Mouse (Mus musculus): ENCODE measurements around the gene Rbm6. TPM values are rescaled to one million over a fixed set of nuclear protein-coding genes. Genes with fewer than 3 reads are reported as not detected.
A peak's percentile ranks its signal among the peaks of the same experiment; 100 is the strongest.

Gene Rbm6
- polyA plus RNA-seq, 1 experiment from 2014 or later, result 112 TPM

- DNase-seq (ENCODE audit: extremely low spot score, low spot score), result no peak
- no peak overlapping the region for H3K4me3 ChIP-seq
- no peaks in the 10 kb centered on the region for H3K4me1 ChIP-seq
- 97% methylated on average over 7 of the region's 7 CpGs for WGBS
- H3K27me3 ChIP-seq (ENCODE audit: poor library complexity, severe bottlenecking), result no peaks in the 10 kb centered on the region
- H3K9me3 ChIP-seq, result no peaks in the 10 kb centered on the region
- H3K36me3 ChIP-seq (replicated peaks), result peaks cover 96% of the 10 kb centered on the region
- H3K27ac ChIP-seq, result no peak overlapping the region
These were observed 24.1 kb downstream of the Rbm6 start for GRCm38 (mm10) chr9:107848922-107849321.

GRCm38 (mm10) chr9:107842709-107843108 is 30.3 kb downstream of the Rbm6 start:
- no peak for DNase-seq (ENCODE audit: extremely low spot score, low spot score)
- Histone ChIP-seq H3K36me3 (replicated peaks) (peaks cover 85% of the 10 kb centered on the region), H3K4me3 (no peak overlapping the region), H3K4me1 (no peaks in the 10 kb centered on the region), H3K27me3 (ENCODE audit: poor library complexity, severe bottlenecking) (no peaks in the 10 kb centered on the region), H3K9me3 (no peaks in the 10 kb centered on the region), H3K27ac (no peak overlapping the region)
- WGBS, result 94% methylated on average over 2 of the region's 2 CpGs

- DNase-seq (ENCODE audit: extremely low spot score, low spot score), result no peak
- H3K27ac ChIP-seq, result no peak overlapping the region
- 100% methylated on average over 1 of the region's 1 CpGs for WGBS
- no peaks in the 10 kb centered on the region for H3K9me3 ChIP-seq
- no peaks in the 10 kb centered on the region for H3K27me3 ChIP-seq (ENCODE audit: poor library complexity, severe bottlenecking)
- no peak overlapping the region for H3K4me3 ChIP-seq
- H3K36me3 ChIP-seq (replicated peaks), result peaks cover 65% of the 10 kb centered on the region
- H3K4me1 ChIP-seq, result no peaks in the 10 kb centered on the region
These were observed 34.2 kb downstream of the Rbm6 start for GRCm38 (mm10) chr9:107838869-107839268.

GRCm38 (mm10) chr9:107833826-107834225 is 39.2 kb downstream of the Rbm6 start:
- Histone ChIP-seq H3K4me1 (no peaks in the 10 kb centered on the region), H3K36me3 (replicated peaks) (peaks cover 74% of the 10 kb centered on the region), H3K27me3 (ENCODE audit: poor library complexity, severe bottlenecking) (no peaks in the 10 kb centered on the region), H3K4me3 (no peak overlapping the region), H3K27ac (no peak overlapping the region), H3K9me3 (no peaks in the 10 kb centered on the region)
- DNase-seq (ENCODE audit: extremely low spot score, low spot score), result no peak
- WGBS, result 88% methylated on average over 3 of the region's 3 CpGs

GRCm38 (mm10) chr9:107831765-107832164 is 41.3 kb downstream of the Rbm6 start:
- Histone ChIP-seq H3K36me3 (replicated peaks) (peaks cover 81% of the 10 kb centered on the region), H3K27me3 (ENCODE audit: poor library complexity, severe bottlenecking) (no peaks in the 10 kb centered on the region), H3K4me1 (no peaks in the 10 kb centered on the region), H3K9me3 (no peaks in the 10 kb centered on the region), H3K27ac (no peak overlapping the region), H3K4me3 (no peak overlapping the region)
- no peak for DNase-seq (ENCODE audit: extremely low spot score, low spot score)

GRCm38 (mm10) chr9:107812132-107812531 is 60.9 kb downstream of the Rbm6 start:
- no peaks in the 10 kb centered on the region for H3K27me3 ChIP-seq (ENCODE audit: poor library complexity, severe bottlenecking)
- no peak for DNase-seq (ENCODE audit: extremely low spot score, low spot score)
- H3K4me3 ChIP-seq, result no peak overlapping the region
- H3K4me1 ChIP-seq, result no peaks in the 10 kb centered on the region
- H3K27ac ChIP-seq, result no peak overlapping the region
- no peaks in the 10 kb centered on the region for H3K9me3 ChIP-seq
- WGBS, result 88% methylated on average over 1 of the region's 1 CpGs
- peaks cover 87% of the 10 kb centered on the region for H3K36me3 ChIP-seq (replicated peaks)

GRCm38 (mm10) chr9:107810985-107811384 is 62.1 kb downstream of the Rbm6 start:
- Histone ChIP-seq H3K27ac (no peak overlapping the region), H3K36me3 (replicated peaks) (peaks cover 77% of the 10 kb centered on the region), H3K4me1 (no peaks in the 10 kb centered on the region), H3K4me3 (no peak overlapping the region), H3K9me3 (no peaks in the 10 kb centered on the region), H3K27me3 (ENCODE audit: poor library complexity, severe bottlenecking) (no peaks in the 10 kb centered on the region)
- WGBS, result 96% methylated on average over 2 of the region's 2 CpGs
- DNase-seq (ENCODE audit: extremely low spot score, low spot score), result no peak

- Histone ChIP-seq H3K9me3 (no peaks in the 10 kb centered on the region), H3K4me3 (no peak overlapping the region), H3K27ac (no peak overlapping the region), H3K27me3 (ENCODE audit: poor library complexity, severe bottlenecking) (no peaks in the 10 kb centered on the region), H3K4me1 (no peaks in the 10 kb centered on the region), H3K36me3 (replicated peaks) (peaks cover 85% of the 10 kb centered on the region)
- no peak for DNase-seq (ENCODE audit: extremely low spot score, low spot score)
- 87% methylated on average over 6 of the region's 6 CpGs for WGBS
These were observed 81.3 kb downstream of the Rbm6 start for GRCm38 (mm10) chr9:107791714-107792113.

- no peaks in the 10 kb centered on the region for H3K4me1 ChIP-seq
- 95% methylated on average over 11 of the region's 11 CpGs for WGBS
- no peaks in the 10 kb centered on the region for H3K27me3 ChIP-seq (ENCODE audit: poor library complexity, severe bottlenecking)
- H3K9me3 ChIP-seq, result no peaks in the 10 kb centered on the region
- no peak for DNase-seq (ENCODE audit: extremely low spot score, low spot score)
- H3K27ac ChIP-seq, result no peak overlapping the region
- H3K4me3 ChIP-seq, result no peak overlapping the region
- H3K36me3 ChIP-seq (replicated peaks), result peaks cover 97% of the 10 kb centered on the region
These were observed 90.4 kb downstream of the Rbm6 start for GRCm38 (mm10) chr9:107782536-107783203.

GRCm38 (mm10) chr9:107776809-107777208 is 96.2 kb downstream of the Rbm6 start:
- Histone ChIP-seq H3K27ac (no peak overlapping the region), H3K27me3 (ENCODE audit: poor library complexity, severe bottlenecking) (no peaks in the 10 kb centered on the region), H3K4me1 (no peaks in the 10 kb centered on the region), H3K36me3 (replicated peaks) (peaks cover 95% of the 10 kb centered on the region), H3K4me3 (no peak overlapping the region), H3K9me3 (no peaks in the 10 kb centered on the region)
- no peak for DNase-seq (ENCODE audit: extremely low spot score, low spot score)

- no peak overlapping the region for H3K27ac ChIP-seq
- DNase-seq (ENCODE audit: extremely low spot score, low spot score), result no peak
- H3K4me3 ChIP-seq, result no peak overlapping the region
- H3K4me1 ChIP-seq, result peaks cover 10% of the 10 kb centered on the region
- no peaks in the 10 kb centered on the region for H3K27me3 ChIP-seq (ENCODE audit: poor library complexity, severe bottlenecking)
- WGBS, result 92% methylated on average over 3 of the region's 3 CpGs
- peaks cover 71% of the 10 kb centered on the region for H3K36me3 ChIP-seq (replicated peaks)
- H3K9me3 ChIP-seq, result no peaks in the 10 kb centered on the region
These were observed 98.6 kb downstream of the Rbm6 start for GRCm38 (mm10) chr9:107774411-107774810.

GRCm38 (mm10) chr9:107771782-107772181 is 101.3 kb downstream of the Rbm6 start:
- no peak for DNase-seq (ENCODE audit: extremely low spot score, low spot score)
- H3K9me3 ChIP-seq, result no peaks in the 10 kb centered on the region
- no peak overlapping the region for H3K4me3 ChIP-seq
- 76% methylated on average over 2 of the region's 2 CpGs for WGBS
- no peaks in the 10 kb centered on the region for H3K27me3 ChIP-seq (ENCODE audit: poor library complexity, severe bottlenecking)
- H3K36me3 ChIP-seq (replicated peaks), result peaks cover 73% of the 10 kb centered on the region
- H3K27ac ChIP-seq, result no peak overlapping the region
- peaks cover 18% of the 10 kb centered on the region for H3K4me1 ChIP-seq

GRCm38 (mm10) chr9:107770374-107771290 is 102.4 kb downstream of the Rbm6 start, which contains the start of gene Rbm5:
Rbm5 (minus strand) TSS chr9:107770996.
- under 1% methylated on average over 60 of the region's 60 CpGs for WGBS
- no peaks in the 10 kb centered on the region for H3K9me3 ChIP-seq
- DNase-seq (ENCODE audit: extremely low spot score, low spot score), result peak; percentile 94
- peak within 1 kb of the TSS; percentile 99 for H3K4me3 ChIP-seq
- peak within 1 kb of the TSS; percentile 99 for H3K27ac ChIP-seq
- H3K36me3 ChIP-seq (replicated peaks), result peaks cover 73% of the 10 kb centered on the region
- H3K27me3 ChIP-seq (ENCODE audit: poor library complexity, severe bottlenecking), result no peaks in the 10 kb centered on the region
- H3K4me1 ChIP-seq, result peaks cover 18% of the 10 kb centered on the region
